Mouse (Mus musculus) small intestine, adult 2 months (tissue): ENCODE data around the gene Gjb3. TPM values are rescaled to one million over a fixed set of nuclear protein-coding genes. Genes with fewer than 3 reads are reported as not detected.

ENCODE experiments used
- H3K27ac ChIP-seq: fragments of 200-500 bp; 2 replicates; pipeline ENCODE4 v1.5.1; 2012; ENCODE audit warnings: low read depth, low read length, control low read depth, inconsistent platforms; ENCODE audit not compliant: insufficient read depth
- H3K27me3 ChIP-seq: fragments of 200-500 bp; 2 replicates; pipeline ENCODE4 v1.6.1; 2012; ENCODE audit warnings: mild to moderate bottlenecking, moderate library complexity, low read length, inconsistent platforms; ENCODE audit not compliant: control insufficient read depth, insufficient read depth
- H3K36me3 ChIP-seq: fragments of 200-500 bp; 2 replicates; pipeline ENCODE4 v1.6.1; 2012; ENCODE audit warnings: mild to moderate bottlenecking, low read length, control low read depth, inconsistent platforms; ENCODE audit not compliant: control insufficient read depth, insufficient read depth
- H3K4me1 ChIP-seq: fragments of 200-500 bp; 2 replicates; pipeline ENCODE4 v1.6.1; 2012; ENCODE audit warnings: low read length, inconsistent platforms, mixed read lengths; ENCODE audit not compliant: control insufficient read depth, insufficient read depth, insufficient read length
- H3K4me3 ChIP-seq: fragments of 200-500 bp; 2 replicates; pipeline ENCODE4 v1.5.1; 2012; ENCODE audit warnings: low read depth, mild to moderate bottlenecking, control low read depth, inconsistent platforms, low read length, moderate library complexity
- CTCF ChIP-seq: fragments of 200-500 bp; IDR thresholded peaks from 2 replicates; pipeline ENCODE4 v1.5.1; 2012; ENCODE audit warnings: low read depth, mild to moderate bottlenecking, control low read depth, inconsistent platforms, low read length, moderate library complexity, mixed read lengths; ENCODE audit not compliant: insufficient replicate concordance, insufficient read length; ENCODE audit errors: extremely low read depth
- POLR2A ChIP-seq: fragments of 200-500 bp; IDR thresholded peaks from 2 replicates; pipeline ENCODE4 v1.6.1; 2012; ENCODE audit warnings: low read depth, mild to moderate bottlenecking, control low read depth, inconsistent platforms, low read length, moderate library complexity
- WGBS: fragments of 180-500 bp; shearing (Covaris S2); methylation state at CpG from one replicate; pipeline ENCODE4 v1.1.7; 2018; 5-methylcytosine and 5-hydroxymethylcytosine counted together
- polyA plus RNA-seq: library from polyadenylated mRNA; depleted of rRNA; stranded (reverse); fragments of >200 nt; gene quantifications from 2 replicates; pipeline ENCODE4 v1.2.3, GENCODE M21; 2012; rRNA removed

Gjb3 gene
- polyA plus RNA-seq, 1 experiment = 21.3 TPM

GRCm38 (mm10) chr4:127292631-127293030 is 38.0 kb downstream of the Gjb3 start:
- H3K4me1 ChIP-seq = no peaks in the 10 kb centered on the region
- H3K27ac ChIP-seq = no peak overlapping the region
- 66% methylated on average over 5 of the region's 5 CpGs for WGBS
- H3K36me3 ChIP-seq = no peaks in the 10 kb centered on the region
- TF ChIP-seq POLR2A (no peak), CTCF (no peak)
- no peaks in the 10 kb centered on the region for H3K27me3 ChIP-seq
- H3K4me3 ChIP-seq = no peak overlapping the region

DNA sequence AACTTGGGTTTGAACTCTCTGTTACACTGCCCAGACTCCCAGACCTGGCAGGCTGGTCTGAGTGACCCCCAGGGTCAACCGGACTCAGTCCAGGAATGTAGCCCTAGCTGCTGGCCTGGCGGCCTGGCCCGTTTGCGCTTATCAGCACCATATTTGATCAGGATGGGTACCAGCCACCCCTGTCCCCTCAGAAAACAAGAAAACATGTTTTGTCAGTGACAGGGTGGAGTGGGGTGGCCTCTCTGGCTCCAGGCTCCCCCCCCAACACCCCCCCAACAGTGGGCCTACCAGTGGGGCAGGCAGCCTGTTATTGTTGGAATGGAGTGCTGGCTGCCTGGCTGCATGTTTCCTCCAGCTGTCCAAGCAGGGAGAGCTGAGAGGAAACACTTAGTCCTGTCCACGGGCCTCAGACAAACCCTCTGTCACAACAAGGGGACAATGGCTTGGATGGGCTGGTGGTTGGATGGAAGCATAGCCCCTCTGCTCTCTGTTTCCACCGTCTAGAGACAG is 41.5 kb downstream of the Gjb3 start:
- no peak overlapping the region for H3K27ac ChIP-seq
- H3K36me3 ChIP-seq = no peaks in the 10 kb centered on the region
- WGBS = 42% methylated on average over 6 of the region's 6 CpGs
- TF ChIP-seq POLR2A = no peak
- no peak for TF ChIP-seq CTCF
- H3K27me3 ChIP-seq = no peaks in the 10 kb centered on the region
- no peaks in the 10 kb centered on the region for H3K4me1 ChIP-seq
- no peak overlapping the region for H3K4me3 ChIP-seq

DNA sequence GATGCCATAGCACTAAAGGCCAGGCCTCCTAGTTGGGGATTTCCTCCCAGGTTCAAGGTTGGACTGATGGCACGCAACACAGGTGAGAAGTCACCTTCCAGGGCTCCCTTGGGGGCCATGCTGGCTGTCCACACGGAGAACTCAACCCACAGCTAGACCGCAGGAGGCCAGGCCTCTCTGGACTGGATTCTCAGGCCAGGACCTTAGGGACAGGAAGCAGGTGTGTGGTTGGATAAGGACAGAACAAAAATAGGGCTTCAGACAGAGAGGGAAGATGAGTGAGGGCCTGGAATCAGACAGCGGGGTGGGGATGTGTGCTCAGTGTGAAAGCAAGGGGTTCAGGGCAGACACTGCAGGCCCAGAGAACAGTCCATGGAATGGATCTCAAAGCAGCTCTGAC is 43.7 kb downstream of the Gjb3 start:
- TF ChIP-seq POLR2A (no peak), CTCF (no peak)
- H3K36me3 ChIP-seq = no peaks in the 10 kb centered on the region
- H3K4me3 ChIP-seq = no peak overlapping the region
- no peaks in the 10 kb centered on the region for H3K27me3 ChIP-seq
- no peaks in the 10 kb centered on the region for H3K4me1 ChIP-seq
- no peak overlapping the region for H3K27ac ChIP-seq
- WGBS = 70% methylated on average over 4 of the region's 4 CpGs

- no peaks in the 10 kb centered on the region for H3K36me3 ChIP-seq
- no peak overlapping the region for H3K27ac ChIP-seq
- no peak for TF ChIP-seq POLR2A
- TF ChIP-seq CTCF = no peak
- H3K27me3 ChIP-seq = no peaks in the 10 kb centered on the region
- no peak overlapping the region for H3K4me3 ChIP-seq
- H3K4me1 ChIP-seq = no peaks in the 10 kb centered on the region
- 65% methylated on average over 9 of the region's 9 CpGs for WGBS
Measured at GRCm38 (mm10) chr4:127279241-127279640, 51.4 kb downstream of the Gjb3 start.

GRCm38 (mm10) chr4:127278451-127279001 is 52.1 kb downstream of the Gjb3 start:
- no peak overlapping the region for H3K4me3 ChIP-seq
- no peaks in the 10 kb centered on the region for H3K4me1 ChIP-seq
- H3K36me3 ChIP-seq = no peaks in the 10 kb centered on the region
- no peak for TF ChIP-seq CTCF
- no peak for TF ChIP-seq POLR2A
- H3K27ac ChIP-seq = no peak overlapping the region; the same call in 1 of the 2 replicates
- no peaks in the 10 kb centered on the region for H3K27me3 ChIP-seq
- 45% methylated on average over 9 of the region's 9 CpGs for WGBS

Other genes with a start within 250 kb of the Gjb3 start
- 5.7 and 15.6 TPM in 2 replicates for gene Tmem35b, start 207.2 kb downstream of the Gjb3 start, polyA plus RNA-seq
- gene Dlgap3, start 161.6 kb downstream of the Gjb3 start, polyA plus RNA-seq = 0.47 and 0.75 TPM in 2 replicates
- gene Smim12, start 87.1 kb downstream of the Gjb3 start, polyA plus RNA-seq = 13.4 and 18.1 TPM in 2 replicates
- 5.1 and 7.0 TPM in 2 replicates for gene Gja4, start 16.8 kb downstream of the Gjb3 start, polyA plus RNA-seq
- 0.18 and 0.53 TPM in 2 replicates for gene Gjb4, start 23.2 kb upstream of the Gjb3 start, polyA plus RNA-seq
- 0.10 and 0.23 TPM in 2 replicates for gene Gjb5, start 27.3 kb upstream of the Gjb3 start, polyA plus RNA-seq